8 mouse cellular contexts compared by ENCODE assay signal in genomic region chr12:110846191-110846765, GRCm38 (mm10). TPM values are rescaled to one million over a fixed set of nuclear protein-coding genes. Genes with fewer than 3 reads are reported as not detected.
A peak's percentile ranks its signal among the peaks of the same experiment; 100 is the strongest.
DNase-seq lines count a peak whose midpoint lies in the region; ATAC-seq and TF ChIP-seq lines count a peak whose summit lies in the region.

No protein-coding gene starts in this region.

- ATAC-seq in kidney, embryonic 14.5 days (ENCODE audit: low FRiP score, low TSS enrichment): no peak
- ATAC-seq in embryonic facial prominence, embryonic 12.5 days (ENCODE audit: insufficient number of reproducible peaks, insufficient read depth, low FRiP score, low TSS enrichment): no peak
- ATAC-seq in hindbrain, postnatal 0 days: no peak
- no peak for ATAC-seq in midbrain, postnatal 0 days (ENCODE audit: low FRiP score)

- H3K4me3 ChIP-seq in kidney, embryonic 14.5 days (ENCODE audit: low read length): peak overlapping the region; percentile 53; the same call in 1 of the 2 replicates
- peak overlapping the region; percentile 47 for H3K4me3 ChIP-seq in embryonic facial prominence, embryonic 12.5 days
- H3K4me3 ChIP-seq in hindbrain, postnatal 0 days (ENCODE audit: low read length): peak overlapping the region; percentile 43
- no peak overlapping the region for H3K4me3 ChIP-seq in midbrain, postnatal 0 days (ENCODE audit: low read depth, low read length)

- no peaks in the 10 kb centered on the region for H3K9me3 ChIP-seq in kidney, embryonic 14.5 days (ENCODE audit: control insufficient read depth, low read length)
- H3K9me3 ChIP-seq in embryonic facial prominence, embryonic 12.5 days: no peaks in the 10 kb centered on the region
- no peaks in the 10 kb centered on the region for H3K9me3 ChIP-seq in hindbrain, postnatal 0 days (ENCODE audit: low read length)
- no peaks in the 10 kb centered on the region for H3K9me3 ChIP-seq in midbrain, postnatal 0 days (ENCODE audit: low read length)

- no peaks in the 10 kb centered on the region for H3K36me3 ChIP-seq in kidney, embryonic 14.5 days (ENCODE audit: control insufficient read depth, insufficient read depth, low read length)
- H3K36me3 ChIP-seq in embryonic facial prominence, embryonic 12.5 days: no peaks in the 10 kb centered on the region
- H3K36me3 ChIP-seq in hindbrain, postnatal 0 days (ENCODE audit: insufficient read depth, low read length): no peaks in the 10 kb centered on the region
- H3K36me3 ChIP-seq in midbrain, postnatal 0 days (ENCODE audit: insufficient read depth, low read length): no peaks in the 10 kb centered on the region

- no peaks in the 10 kb centered on the region; the same call in 1 of the 2 replicates for H3K27me3 ChIP-seq in kidney, embryonic 14.5 days (ENCODE audit: control insufficient read depth, insufficient read depth, low read length)
- 0 out of 2 replicates have a peak, but pooled peaks cover 6% of the 10 kb centered on the region for H3K27me3 ChIP-seq in embryonic facial prominence, embryonic 12.5 days
- no peaks in the 10 kb centered on the region for H3K27me3 ChIP-seq in hindbrain, postnatal 0 days (ENCODE audit: insufficient read depth, low read length)
- peaks cover 20% of the 10 kb centered on the region; the same call in 1 of the 2 replicates for H3K27me3 ChIP-seq in midbrain, postnatal 0 days (ENCODE audit: insufficient read depth, low read length)

- peaks cover 8% of the 10 kb centered on the region for H3K4me1 ChIP-seq in kidney, embryonic 14.5 days (ENCODE audit: control insufficient read depth, insufficient read depth, low read length)
- peaks cover 12% of the 10 kb centered on the region for H3K4me1 ChIP-seq in embryonic facial prominence, embryonic 12.5 days
- H3K4me1 ChIP-seq in hindbrain, postnatal 0 days (ENCODE audit: insufficient read depth, low read length): 0 out of 2 replicates have a peak, but pooled peaks cover 9% of the 10 kb centered on the region
- H3K4me1 ChIP-seq in midbrain, postnatal 0 days (ENCODE audit: insufficient read depth, low read length): peaks cover 11% of the 10 kb centered on the region

- no peak overlapping the region for H3K27ac ChIP-seq in kidney, embryonic 14.5 days (ENCODE audit: low read depth, low read length)
- H3K27ac ChIP-seq in embryonic facial prominence, embryonic 12.5 days: no peak overlapping the region
- no peak overlapping the region for H3K27ac ChIP-seq in hindbrain, postnatal 0 days
- no peak overlapping the region for H3K27ac ChIP-seq in midbrain, postnatal 0 days (ENCODE audit: low read depth, low read length)

- no peak for TF ChIP-seq CTCF in hindbrain, postnatal 0 days (IDR thresholded peaks at IDR 0.05; ENCODE audit: low read depth)
- TF ChIP-seq CTCF in midbrain, postnatal 0 days (IDR thresholded peaks at IDR 0.05): no peak

- WGBS in kidney, embryonic 14.5 days: 70% methylated on average over 6 of the region's 6 CpGs
- WGBS in embryonic facial prominence, embryonic 12.5 days: 72% methylated on average over 6 of the region's 6 CpGs
- 53% methylated on average over 6 of the region's 6 CpGs for WGBS in hindbrain, postnatal 0 days
- 67% methylated on average over 6 of the region's 6 CpGs for WGBS in midbrain, postnatal 0 days

- no peak for DNase-seq in kidney, postnatal 10 days
- DNase-seq in hindbrain, postnatal 0 days (ENCODE audit: low spot score): peak; percentile 29
- DNase-seq in midbrain, postnatal 0 days (ENCODE audit: low spot score): peak; percentile 33
- no peak for DNase-seq in right cerebral cortex, postnatal 36 days (ENCODE audit: low spot score in 2 of 2)
- DNase-seq in layer of hippocampus, postnatal 10 days (ENCODE audit: low spot score in 2 of 2): no peak
- DNase-seq in gastrocnemius, postnatal 4 days (ENCODE audit: low spot score in 2 of 2): no peak

- no peak overlapping the region; the same call in 1 of the 2 replicates for H3K9ac ChIP-seq in kidney, embryonic 14.5 days (ENCODE audit: low read depth, low read length)
- H3K9ac ChIP-seq in embryonic facial prominence, embryonic 12.5 days: peak overlapping the region; percentile 31; the same call in 1 of the 2 replicates
- no peak overlapping the region; the same call in 1 of the 2 replicates for H3K9ac ChIP-seq in hindbrain, postnatal 0 days (replicated peaks; ENCODE audit: low read length)
- H3K9ac ChIP-seq in midbrain, postnatal 0 days (replicated peaks; ENCODE audit: low read length, poor library complexity, severe bottlenecking): no peak overlapping the region

- peak overlapping the region; percentile 76 for H3K4me2 ChIP-seq in kidney, embryonic 14.5 days (replicated peaks; ENCODE audit: low read depth, low read length)
- H3K4me2 ChIP-seq in embryonic facial prominence, embryonic 12.5 days (replicated peaks): peak overlapping the region; percentile 59
- H3K4me2 ChIP-seq in hindbrain, postnatal 0 days (ENCODE audit: low read depth, low read length): peak overlapping the region; percentile 59
- H3K4me2 ChIP-seq in midbrain, postnatal 0 days (ENCODE audit: low read depth, low read length, poor library complexity, severe bottlenecking): peak overlapping the region; percentile 43

RNA-seq across cellular contexts. Expression of gene Zfp839, which starts 3.8 kb away (rescaled TPM):
- 4.2 and 6.0 TPM in 2 replicates for polyA plus RNA-seq in kidney, embryonic 14.5 days (2014; fragmentation: Nextera tagmentation; extraction: Ambion mirVana)
- 8.9 and 9.0 TPM in 2 replicates for polyA plus RNA-seq in embryonic facial prominence, embryonic 12.5 days (2016; fragmentation: Nextera tagmentation; extraction: Ambion mirVana)
- 6.5 and 7.0 TPM in 2 replicates for total RNA-seq in hindbrain, postnatal 0 days (2014; rRNA removed)
- 2.5 and 2.8 TPM in 2 replicates for polyA plus RNA-seq in hindbrain, postnatal 0 days (2015; fragmentation: Nextera tagmentation; extraction: Ambion mirVana)
- total RNA-seq in midbrain, postnatal 0 days (2014; rRNA removed): 4.5 and 5.4 TPM in 2 replicates
- polyA plus RNA-seq in midbrain, postnatal 0 days (2015; fragmentation: Nextera tagmentation; extraction: Ambion mirVana): 1.7 and 1.9 TPM in 2 replicates
- total RNA-seq in layer of hippocampus, postnatal 10 days (2021): 10 to 100 TPM in 1 of 2 experiments, 1 to 10 TPM in 1; 8.5 to 11.0 TPM
- total RNA-seq in gastrocnemius, postnatal 4 days (2021): 1 to 10 TPM; 7.4 to 8.0 TPM

RNA-seq across cellular contexts. Expression of gene Mok, which starts 5.5 kb away (rescaled TPM):
- 6.8 and 9.0 TPM in 2 replicates for polyA plus RNA-seq in kidney, embryonic 14.5 days (2014; fragmentation: Nextera tagmentation; extraction: Ambion mirVana)
- 6.2 and 7.2 TPM in 2 replicates for polyA plus RNA-seq in embryonic facial prominence, embryonic 12.5 days (2016; fragmentation: Nextera tagmentation; extraction: Ambion mirVana)
- 7.4 TPM in 2 replicates for total RNA-seq in hindbrain, postnatal 0 days (2014; rRNA removed)
- 11.8 and 14.6 TPM in 2 replicates for polyA plus RNA-seq in hindbrain, postnatal 0 days (2015; fragmentation: Nextera tagmentation; extraction: Ambion mirVana)
- 10.7 and 23.7 TPM in 2 replicates for total RNA-seq in midbrain, postnatal 0 days (2014; rRNA removed)
- polyA plus RNA-seq in midbrain, postnatal 0 days (2015; fragmentation: Nextera tagmentation; extraction: Ambion mirVana): 17.0 and 18.9 TPM in 2 replicates
- total RNA-seq in layer of hippocampus, postnatal 10 days (2021): 1 to 10 TPM; 9.8 to 9.9 TPM
- under 1 TPM; 0.34 to 0.91 TPM for total RNA-seq in gastrocnemius, postnatal 4 days (2021)

RNA-seq across cellular contexts. Expression of gene Cinp, which starts 42.7 kb away (rescaled TPM):
- 82.2 and 93.7 TPM in 2 replicates for polyA plus RNA-seq in kidney, embryonic 14.5 days (2014; fragmentation: Nextera tagmentation; extraction: Ambion mirVana)
- 70.0 and 75.6 TPM in 2 replicates for polyA plus RNA-seq in embryonic facial prominence, embryonic 12.5 days (2016; fragmentation: Nextera tagmentation; extraction: Ambion mirVana)
- total RNA-seq in hindbrain, postnatal 0 days (2014; rRNA removed): 96.6 and 125 TPM in 2 replicates
- 85.1 and 86.3 TPM in 2 replicates for polyA plus RNA-seq in hindbrain, postnatal 0 days (2015; fragmentation: Nextera tagmentation; extraction: Ambion mirVana)
- total RNA-seq in midbrain, postnatal 0 days (2014; rRNA removed): 105 and 153 TPM in 2 replicates
- polyA plus RNA-seq in midbrain, postnatal 0 days (2015; fragmentation: Nextera tagmentation; extraction: Ambion mirVana): 91.3 and 99.0 TPM in 2 replicates
- 10 to 100 TPM; 71.9 to 84.1 TPM for total RNA-seq in layer of hippocampus, postnatal 10 days (2021)
- 10 to 100 TPM; 40.5 to 41.9 TPM for total RNA-seq in gastrocnemius, postnatal 4 days (2021)

RNA-seq across cellular contexts. Expression of gene Tecpr2, which starts 42.8 kb away (rescaled TPM):
- polyA plus RNA-seq in kidney, embryonic 14.5 days (2014; fragmentation: Nextera tagmentation; extraction: Ambion mirVana): 2.8 and 3.6 TPM in 2 replicates
- polyA plus RNA-seq in embryonic facial prominence, embryonic 12.5 days (2016; fragmentation: Nextera tagmentation; extraction: Ambion mirVana): 5.7 and 6.2 TPM in 2 replicates
- total RNA-seq in hindbrain, postnatal 0 days (2014; rRNA removed): 23.0 and 24.1 TPM in 2 replicates
- polyA plus RNA-seq in hindbrain, postnatal 0 days (2015; fragmentation: Nextera tagmentation; extraction: Ambion mirVana): 4.0 and 4.3 TPM in 2 replicates
- total RNA-seq in midbrain, postnatal 0 days (2014; rRNA removed): 22.9 and 23.6 TPM in 2 replicates
- 4.8 and 4.9 TPM in 2 replicates for polyA plus RNA-seq in midbrain, postnatal 0 days (2015; fragmentation: Nextera tagmentation; extraction: Ambion mirVana)
- total RNA-seq in layer of hippocampus, postnatal 10 days (2021): 10 to 100 TPM; 33.9 to 36.4 TPM
- total RNA-seq in gastrocnemius, postnatal 4 days (2021): 1 to 10 TPM; 4.8 to 5.4 TPM

Comparison
In these comparisons a context has a peak if more than half of its experiments do, and no peak if none do; other contexts are left out.
1. DNase-seq: peak in hindbrain, postnatal 0 days (single experiment) and midbrain, postnatal 0 days (single experiment); none in kidney, postnatal 10 days (single experiment), right cerebral cortex, postnatal 36 days (0 of 2), layer of hippocampus, postnatal 10 days (0 of 2) and gastrocnemius, postnatal 4 days (0 of 2).
2. Peak in every context shown above with its lines, with median percentiles within 50 percentile points of each other: H3K4me2 ChIP-seq.